Mouse (Mus musculus): ENCODE data around the gene Slc6a15. TPM values are rescaled to one million over a fixed set of nuclear protein-coding genes. Genes with fewer than 3 reads are reported as not detected.

The Slc6a15 gene
- polyA plus RNA-seq (2015; fragmentation: Nextera tagmentation; extraction: Ambion mirVana): 4.5 and 5.3 TPM in 2 replicates

GRCm38 (mm10) chr10:103367371-103368295, at the start of gene Slc6a15:
TSS of gene Slc6a15 (plus strand) at chr10:103367783.
- Histone ChIP-seq H3K4me1 (ENCODE audit: control insufficient read depth, insufficient read depth, low read length) (peaks cover 13% of the 10 kb centered on the region; the same call in 1 of the 2 replicates), H3K36me3 (ENCODE audit: control insufficient read depth, insufficient read depth, low read length) (no peaks in the 10 kb centered on the region), H3K27ac (ENCODE audit: low read length) (no peak within 1 kb of the TSS), H3K9ac (ENCODE audit: low read depth, low read length) (peak within 1 kb of the TSS; percentile 58), H3K27me3 (replicated peaks; ENCODE audit: control insufficient read depth, insufficient read depth, low read length) (0 out of 2 replicates have a peak, but pooled peaks cover 6% of the 10 kb centered on the region), H3K9me3 (ENCODE audit: control insufficient read depth, low read length) (no peaks in the 10 kb centered on the region), H3K4me3 (ENCODE audit: low read length) (peak within 1 kb of the TSS; percentile 59), H3K4me2 (ENCODE audit: low read depth, low read length) (peak within 1 kb of the TSS; percentile 93)
- ATAC-seq: peak; percentile 74
- WGBS: under 1% methylated on average over 43 of the region's 43 CpGs

- WGBS: 68% methylated on average over 3 of the region's 3 CpGs
- no peak overlapping the region for H3K4me2 ChIP-seq (ENCODE audit: low read depth, low read length)
- H3K9me3 ChIP-seq (ENCODE audit: control insufficient read depth, low read length): no peaks in the 10 kb centered on the region
- H3K27ac ChIP-seq (ENCODE audit: low read length): no peak overlapping the region
- H3K4me1 ChIP-seq (ENCODE audit: control insufficient read depth, insufficient read depth, low read length): no peaks in the 10 kb centered on the region
- no peak overlapping the region for H3K9ac ChIP-seq (ENCODE audit: low read depth, low read length)
- no peaks in the 10 kb centered on the region for H3K36me3 ChIP-seq (ENCODE audit: control insufficient read depth, insufficient read depth, low read length)
- H3K4me3 ChIP-seq (ENCODE audit: low read length): no peak overlapping the region
- no peaks in the 10 kb centered on the region for H3K27me3 ChIP-seq (replicated peaks; ENCODE audit: control insufficient read depth, insufficient read depth, low read length)
- ATAC-seq: no peak
These were observed 45.6 kb upstream of the Slc6a15 start for GRCm38 (mm10) chr10:103321941-103322340.

- ATAC-seq: no peak
These were observed 44.2 kb upstream of the Slc6a15 start for GRCm38 (mm10) chr10:103323386-103323785.

GRCm38 (mm10) chr10:103334306-103334705, 33.3 kb upstream of the Slc6a15 start:
- H3K4me3 ChIP-seq (ENCODE audit: low read length): no peak overlapping the region
- H3K27me3 ChIP-seq (replicated peaks; ENCODE audit: control insufficient read depth, insufficient read depth, low read length): no peaks in the 10 kb centered on the region
- H3K4me1 ChIP-seq (ENCODE audit: control insufficient read depth, insufficient read depth, low read length): no peaks in the 10 kb centered on the region
- H3K4me2 ChIP-seq (ENCODE audit: low read depth, low read length): no peak overlapping the region
- H3K9ac ChIP-seq (ENCODE audit: low read depth, low read length): no peak overlapping the region
- H3K9me3 ChIP-seq (ENCODE audit: control insufficient read depth, low read length): no peaks in the 10 kb centered on the region
- WGBS: 75% methylated on average over 1 of the region's 1 CpGs
- no peaks in the 10 kb centered on the region for H3K36me3 ChIP-seq (ENCODE audit: control insufficient read depth, insufficient read depth, low read length)
- no peak overlapping the region for H3K27ac ChIP-seq (ENCODE audit: low read length)
- no peak for ATAC-seq

More at GRCm38 (mm10) chr10:103323386-103323785, 44.2 kb upstream of the Slc6a15 start:
- 81% methylated on average over 3 of the region's 3 CpGs for WGBS
- Histone ChIP-seq H3K36me3 (ENCODE audit: control insufficient read depth, insufficient read depth, low read length) (no peaks in the 10 kb centered on the region), H3K9me3 (ENCODE audit: control insufficient read depth, low read length) (no peaks in the 10 kb centered on the region), H3K4me3 (ENCODE audit: low read length) (no peak overlapping the region), H3K4me2 (ENCODE audit: low read depth, low read length) (no peak overlapping the region), H3K4me1 (ENCODE audit: control insufficient read depth, insufficient read depth, low read length) (no peaks in the 10 kb centered on the region), H3K27me3 (replicated peaks; ENCODE audit: control insufficient read depth, insufficient read depth, low read length) (no peaks in the 10 kb centered on the region), H3K27ac (ENCODE audit: low read length) (no peak overlapping the region), H3K9ac (ENCODE audit: low read depth, low read length) (no peak overlapping the region)

GRCm38 (mm10) chr10:103339928-103340327, 27.7 kb upstream of the Slc6a15 start:
- Histone ChIP-seq H3K27me3 (replicated peaks; ENCODE audit: control insufficient read depth, insufficient read depth, low read length) (no peaks in the 10 kb centered on the region), H3K4me2 (ENCODE audit: low read depth, low read length) (no peak overlapping the region), H3K9ac (ENCODE audit: low read depth, low read length) (no peak overlapping the region), H3K4me3 (ENCODE audit: low read length) (no peak overlapping the region), H3K9me3 (ENCODE audit: control insufficient read depth, low read length) (no peaks in the 10 kb centered on the region), H3K36me3 (ENCODE audit: control insufficient read depth, insufficient read depth, low read length) (no peaks in the 10 kb centered on the region), H3K4me1 (ENCODE audit: control insufficient read depth, insufficient read depth, low read length) (no peaks in the 10 kb centered on the region), H3K27ac (ENCODE audit: low read length) (no peak overlapping the region)
- 82% methylated on average over 5 of the region's 5 CpGs for WGBS
- no peak for ATAC-seq

GRCm38 (mm10) chr10:103346797-103347196, 20.8 kb upstream of the Slc6a15 start:
- H3K27me3 ChIP-seq (replicated peaks; ENCODE audit: control insufficient read depth, insufficient read depth, low read length): no peaks in the 10 kb centered on the region

GRCm38 (mm10) chr10:103368296-103369080, 905 bp downstream of the Slc6a15 start:
- no peaks in the 10 kb centered on the region for H3K9me3 ChIP-seq (ENCODE audit: control insufficient read depth, low read length)
- H3K4me2 ChIP-seq (ENCODE audit: low read depth, low read length): peak overlapping the region; percentile 93
- H3K4me1 ChIP-seq (ENCODE audit: control insufficient read depth, insufficient read depth, low read length): peaks cover 13% of the 10 kb centered on the region; the same call in 1 of the 2 replicates
- under 1% methylated on average over 37 of the region's 37 CpGs for WGBS
- H3K9ac ChIP-seq (ENCODE audit: low read depth, low read length): peak overlapping the region; percentile 58
- 0 out of 2 replicates have a peak overlapping the region, but pooled peaks have one; percentile 4 for H3K27ac ChIP-seq (ENCODE audit: low read length)
- no peaks in the 10 kb centered on the region for H3K36me3 ChIP-seq (ENCODE audit: control insufficient read depth, insufficient read depth, low read length)
- peak; percentile 73 for ATAC-seq
- peak overlapping the region; percentile 59 for H3K4me3 ChIP-seq (ENCODE audit: low read length)
- 0 out of 2 replicates have a peak, but pooled peaks cover 6% of the 10 kb centered on the region for H3K27me3 ChIP-seq (replicated peaks; ENCODE audit: control insufficient read depth, insufficient read depth, low read length)

More at GRCm38 (mm10) chr10:103346797-103347196, 20.8 kb upstream of the Slc6a15 start:
- H3K9ac ChIP-seq (ENCODE audit: low read depth, low read length): no peak overlapping the region
- no peak for ATAC-seq
- no peaks in the 10 kb centered on the region for H3K36me3 ChIP-seq (ENCODE audit: control insufficient read depth, insufficient read depth, low read length)
- no peak overlapping the region for H3K4me3 ChIP-seq (ENCODE audit: low read length)
- 66% methylated on average over 2 of the region's 2 CpGs for WGBS
- no peaks in the 10 kb centered on the region for H3K9me3 ChIP-seq (ENCODE audit: control insufficient read depth, low read length)
- no peaks in the 10 kb centered on the region for H3K4me1 ChIP-seq (ENCODE audit: control insufficient read depth, insufficient read depth, low read length)
- no peak overlapping the region for H3K4me2 ChIP-seq (ENCODE audit: low read depth, low read length)
- no peak overlapping the region for H3K27ac ChIP-seq (ENCODE audit: low read length)

GRCm38 (mm10) chr10:103369081-103369420, 1.5 kb downstream of the Slc6a15 start:
- H3K4me2 ChIP-seq (ENCODE audit: low read depth, low read length): peak overlapping the region; percentile 93
- under 1% methylated on average over 8 of the region's 8 CpGs for WGBS

GRCm38 (mm10) chr10:103402171-103402570, 34.6 kb downstream of the Slc6a15 start:
- 14% methylated on average over 4 of the region's 4 CpGs for WGBS
- no peaks in the 10 kb centered on the region for H3K4me1 ChIP-seq (ENCODE audit: control insufficient read depth, insufficient read depth, low read length)

More at GRCm38 (mm10) chr10:103369081-103369420, 1.5 kb downstream of the Slc6a15 start:
- Histone ChIP-seq H3K4me3 (ENCODE audit: low read length) (peak overlapping the region; percentile 59), H3K4me1 (ENCODE audit: control insufficient read depth, insufficient read depth, low read length) (peaks cover 13% of the 10 kb centered on the region; the same call in 1 of the 2 replicates), H3K36me3 (ENCODE audit: control insufficient read depth, insufficient read depth, low read length) (no peaks in the 10 kb centered on the region), H3K27ac (ENCODE audit: low read length) (0 out of 2 replicates have a peak overlapping the region, but pooled peaks have one; percentile 4), H3K9ac (ENCODE audit: low read depth, low read length) (peak overlapping the region; percentile 58), H3K9me3 (ENCODE audit: control insufficient read depth, low read length) (no peaks in the 10 kb centered on the region), H3K27me3 (replicated peaks; ENCODE audit: control insufficient read depth, insufficient read depth, low read length) (0 out of 2 replicates have a peak, but pooled peaks cover 6% of the 10 kb centered on the region)
- peak; percentile 98 for ATAC-seq

More at GRCm38 (mm10) chr10:103402171-103402570, 34.6 kb downstream of the Slc6a15 start:
- H3K9ac ChIP-seq (ENCODE audit: low read depth, low read length): no peak overlapping the region
- H3K27ac ChIP-seq (ENCODE audit: low read length): no peak overlapping the region
- H3K9me3 ChIP-seq (ENCODE audit: control insufficient read depth, low read length): no peaks in the 10 kb centered on the region
- no peaks in the 10 kb centered on the region for H3K36me3 ChIP-seq (ENCODE audit: control insufficient read depth, insufficient read depth, low read length)
- H3K27me3 ChIP-seq (replicated peaks; ENCODE audit: control insufficient read depth, insufficient read depth, low read length): no peaks in the 10 kb centered on the region
- H3K4me3 ChIP-seq (ENCODE audit: low read length): no peak overlapping the region
- no peak for ATAC-seq
- H3K4me2 ChIP-seq (ENCODE audit: low read depth, low read length): no peak overlapping the region
